Mouse (Mus musculus) hindbrain, embryonic 12.5 days (tissue): ENCODE measurements around the gene Ccnl1. TPM values are rescaled to one million over a fixed set of nuclear protein-coding genes. Genes with fewer than 3 reads are reported as not detected.

Experiments used
- ATAC-seq: fragments of 200-750 bp; cut with Nextera tagmentation; 2 replicates; pipeline ENCODE4 v1.8.0; 2017; ENCODE audit warnings: moderate TSS enrichment; ENCODE audit not compliant: low FRiP score
- H3K27ac ChIP-seq: fragments of 300-500 bp; sonication (generic); 2 replicates; pipeline ENCODE4 v1.5.1; 2016; ENCODE audit warnings: mild to moderate bottlenecking
- H3K27me3 ChIP-seq: fragments of 300-500 bp; sonication (generic); 2 replicates; pipeline ENCODE4 v1.6.1; 2016; ENCODE audit warnings: mild to moderate bottlenecking
- H3K36me3 ChIP-seq: fragments of 300-500 bp; sonication (generic); 2 replicates; pipeline ENCODE4 v1.6.1; 2016; ENCODE audit warnings: mild to moderate bottlenecking
- H3K4me1 ChIP-seq: fragments of 300-500 bp; sonication (generic); 2 replicates; pipeline ENCODE4 v1.6.1; 2016
- H3K4me2 ChIP-seq: fragments of 300-500 bp; sonication (generic); replicated peaks from 2 replicates; pipeline ENCODE4 v1.6.1; 2016; ENCODE audit warnings: mild to moderate bottlenecking
- H3K4me3 ChIP-seq: fragments of 300-500 bp; sonication (generic); 2 replicates; pipeline ENCODE4 v1.5.1; 2016; ENCODE audit warnings: mild to moderate bottlenecking
- H3K9ac ChIP-seq: fragments of 300-500 bp; sonication (generic); 2 replicates; pipeline ENCODE4 v1.6.1; 2016; ENCODE audit warnings: mild to moderate bottlenecking, moderate library complexity
- H3K9me3 ChIP-seq: fragments of 300-500 bp; sonication (generic); replicated peaks from 2 replicates; pipeline ENCODE4 v1.6.1; 2016; ENCODE audit warnings: mild to moderate bottlenecking
- WGBS: fragments of 180-500 bp; shearing (Covaris S2); methylation state at CpG from one replicate; pipeline ENCODE4 v1.1.7; 2016; 5-methylcytosine and 5-hydroxymethylcytosine counted together
- polyA plus RNA-seq: library from polyadenylated mRNA; unstranded; fragments of >200 nt; fragmentation: Nextera tagmentation; extraction: Ambion mirVana; gene quantifications from 2 replicates; pipeline ENCODE4 v1.2.1, GENCODE M21; 2016

Ccnl1 gene
- polyA plus RNA-seq, 1 experiment from 2014 or later, result 122 TPM

DNA sequence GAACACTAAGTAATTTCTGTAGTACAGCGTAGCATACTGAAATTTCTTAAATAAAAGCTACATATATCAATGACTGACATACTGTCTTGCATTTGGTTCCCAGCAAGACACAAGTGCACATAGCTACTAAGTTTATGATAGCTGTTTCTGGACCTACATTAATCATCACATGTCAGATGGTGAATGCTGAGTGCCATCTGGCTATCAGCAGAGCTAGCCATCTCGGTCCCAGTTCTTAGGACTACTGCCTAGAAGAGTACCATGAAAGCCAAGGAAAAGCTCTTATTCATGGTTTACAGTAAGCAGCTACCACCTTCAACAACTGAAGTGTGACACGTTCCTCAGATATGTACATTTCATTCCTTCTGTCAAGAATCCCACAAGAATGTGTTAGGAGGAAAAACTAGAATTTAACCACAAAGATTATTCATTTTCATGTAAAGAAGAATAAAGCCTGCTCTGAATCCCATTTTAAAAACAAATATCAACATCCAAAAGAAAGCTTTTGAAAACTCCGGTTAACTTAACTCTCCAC, 7.2 kb downstream of the Ccnl1 start:
- Histone ChIP-seq H3K9ac (no peak overlapping the region), H3K4me1 (peaks cover 19% of the 10 kb centered on the region), H3K27ac (no peak overlapping the region), H3K4me3 (no peak overlapping the region), H3K27me3 (no peaks in the 10 kb centered on the region), H3K4me2 (no peak overlapping the region), H3K9me3 (no peaks in the 10 kb centered on the region), H3K36me3 (peaks cover 56% of the 10 kb centered on the region)
- no peak for ATAC-seq
- 85% methylated on average over 4 of the region's 4 CpGs for WGBS

GRCm38 (mm10) chr3:65950304-65950703, 7.7 kb downstream of the Ccnl1 start:
- Histone ChIP-seq H3K4me3 (no peak overlapping the region), H3K36me3 (peaks cover 60% of the 10 kb centered on the region), H3K9me3 (no peaks in the 10 kb centered on the region), H3K27ac (no peak overlapping the region), H3K9ac (no peak overlapping the region), H3K4me1 (peaks cover 17% of the 10 kb centered on the region), H3K27me3 (no peaks in the 10 kb centered on the region), H3K4me2 (no peak overlapping the region)
- 92% methylated on average over 2 of the region's 2 CpGs for WGBS
- no peak for ATAC-seq

DNA sequence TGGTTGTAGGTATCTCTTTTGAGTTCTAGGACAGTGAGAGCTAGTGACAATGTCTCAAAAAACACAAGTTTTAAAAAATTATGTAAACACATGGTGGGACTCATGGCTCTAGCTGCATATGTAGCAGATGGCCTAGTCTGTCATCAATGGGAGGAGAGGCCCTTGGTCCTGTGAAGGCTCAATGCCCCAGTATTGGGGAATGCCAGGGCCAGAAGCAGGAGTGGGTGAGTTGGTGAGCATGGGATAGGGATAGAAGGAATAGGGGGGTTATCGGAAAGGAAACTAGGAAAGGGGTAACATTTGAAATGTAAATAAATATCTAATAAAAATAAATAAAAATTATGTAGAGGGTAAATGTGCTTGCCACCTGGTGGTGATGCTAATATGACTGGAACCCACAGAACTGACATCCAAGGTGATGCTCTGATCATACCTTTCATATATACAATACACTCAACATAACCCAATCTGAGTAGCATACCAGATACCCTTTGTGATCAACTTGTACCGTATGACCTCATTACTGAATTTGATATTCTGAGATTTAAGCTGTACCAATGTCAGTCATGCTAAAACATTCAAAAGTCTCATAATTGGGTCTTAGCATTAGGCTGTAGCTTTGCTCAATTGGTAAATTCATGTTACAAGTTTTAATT, 12.6 kb downstream of the Ccnl1 start:
- peaks cover 53% of the 10 kb centered on the region for H3K36me3 ChIP-seq
- no peaks in the 10 kb centered on the region for H3K9me3 ChIP-seq
- H3K27ac ChIP-seq, result no peak overlapping the region
- 0 out of 2 replicates have a peak, but pooled peaks have one; percentile 50 for ATAC-seq
- H3K4me3 ChIP-seq, result no peak overlapping the region
- no peaks in the 10 kb centered on the region for H3K4me1 ChIP-seq
- no peak overlapping the region for H3K4me2 ChIP-seq
- 96% methylated on average over 2 of the region's 2 CpGs for WGBS
- no peaks in the 10 kb centered on the region for H3K27me3 ChIP-seq
- no peak overlapping the region for H3K9ac ChIP-seq

DNA sequence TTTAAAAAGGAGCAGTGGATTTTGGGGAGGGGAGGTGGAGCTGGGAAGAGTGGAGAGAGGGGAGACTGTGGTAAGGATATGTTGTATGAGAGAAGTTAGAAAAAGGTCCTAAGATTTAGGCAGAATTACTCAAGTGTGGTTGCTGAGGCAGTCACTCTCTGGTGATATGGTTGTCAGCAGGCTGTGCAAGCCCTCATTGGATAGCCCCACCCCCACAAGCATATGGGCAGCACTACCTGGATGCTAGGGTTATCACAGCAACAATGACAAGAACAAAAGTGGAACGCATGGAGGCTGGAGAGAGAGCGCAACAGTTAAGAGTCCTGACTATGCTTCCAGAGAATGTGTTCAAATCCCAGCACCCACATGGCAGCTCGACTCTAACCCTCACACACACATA, 13.3 kb downstream of the Ccnl1 start:
- ATAC-seq, result 0 out of 2 replicates have a peak, but pooled peaks have one; percentile 26
- H3K27me3 ChIP-seq, result no peaks in the 10 kb centered on the region

GRCm38 (mm10) chr3:65943453-65943852, 14.6 kb downstream of the Ccnl1 start:
- Histone ChIP-seq H3K4me3 (no peak overlapping the region), H3K9me3 (no peaks in the 10 kb centered on the region), H3K4me1 (no peaks in the 10 kb centered on the region), H3K9ac (no peak overlapping the region), H3K36me3 (peaks cover 40% of the 10 kb centered on the region), H3K4me2 (no peak overlapping the region), H3K27ac (no peak overlapping the region), H3K27me3 (no peaks in the 10 kb centered on the region)
- whole genome bisulfite sequencing, result 90% methylated on average over 4 of the region's 4 CpGs
- ATAC-seq, result no peak

More for the DNA sequence above, 13.3 kb downstream of the Ccnl1 start:
- Histone ChIP-seq H3K4me3 (no peak overlapping the region), H3K4me2 (no peak overlapping the region), H3K4me1 (no peaks in the 10 kb centered on the region), H3K36me3 (peaks cover 49% of the 10 kb centered on the region), H3K9me3 (no peaks in the 10 kb centered on the region), H3K9ac (no peak overlapping the region), H3K27ac (no peak overlapping the region)
- WGBS, result 94% methylated on average over 3 of the region's 3 CpGs

DNA sequence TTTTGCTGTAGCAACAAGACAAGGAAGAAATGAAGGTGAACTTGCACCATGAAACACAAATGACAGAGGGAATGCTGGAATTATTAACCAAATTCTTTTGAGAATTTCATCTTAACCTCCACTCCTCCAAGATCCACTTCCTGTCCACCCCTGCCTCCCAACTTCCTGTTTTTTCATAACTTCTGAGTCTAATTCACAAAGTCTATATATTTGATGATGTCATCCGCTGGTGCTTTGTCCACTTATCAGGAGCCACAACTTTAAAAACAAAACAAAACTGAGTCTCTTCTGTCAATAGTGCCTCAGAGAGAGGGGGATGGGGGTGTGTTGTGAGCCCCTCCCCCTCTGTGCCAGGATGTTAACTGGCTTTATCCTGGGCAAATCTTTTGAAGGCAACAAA, 17.0 kb downstream of the Ccnl1 start:
- no peak overlapping the region for H3K9ac ChIP-seq
- no peaks in the 10 kb centered on the region for H3K4me1 ChIP-seq
- H3K4me3 ChIP-seq, result no peak overlapping the region
- 86% methylated on average over 1 of the region's 1 CpGs for WGBS
- no peak overlapping the region for H3K4me2 ChIP-seq
- peaks cover 18% of the 10 kb centered on the region for H3K36me3 ChIP-seq
- ATAC-seq, result no peak
- H3K9me3 ChIP-seq, result no peaks in the 10 kb centered on the region
- no peaks in the 10 kb centered on the region for H3K27me3 ChIP-seq
- H3K27ac ChIP-seq, result no peak overlapping the region

DNA sequence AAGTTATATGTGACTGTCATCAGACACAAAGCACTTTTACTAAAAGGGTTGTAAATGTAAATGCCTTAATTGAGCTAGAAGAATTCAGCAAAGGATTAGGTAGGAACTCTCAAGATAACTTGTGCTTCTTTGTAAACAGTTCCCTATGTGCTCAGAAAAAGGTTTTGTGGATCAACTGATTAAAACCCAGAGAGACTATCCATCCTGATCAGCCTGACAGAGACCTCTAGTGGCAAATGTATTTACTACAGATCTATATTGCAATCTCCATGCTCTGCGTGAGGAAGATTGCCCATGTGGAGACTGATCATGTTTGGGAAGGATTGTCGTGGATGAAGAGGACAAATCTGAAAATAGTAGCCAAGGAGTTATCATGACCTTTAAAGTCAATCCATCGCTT, 19.8 kb downstream of the Ccnl1 start:
- Histone ChIP-seq H3K9me3 (no peaks in the 10 kb centered on the region), H3K36me3 (no peaks in the 10 kb centered on the region), H3K27ac (no peak overlapping the region), H3K4me3 (no peak overlapping the region), H3K9ac (no peak overlapping the region), H3K4me2 (no peak overlapping the region), H3K27me3 (no peaks in the 10 kb centered on the region), H3K4me1 (no peaks in the 10 kb centered on the region)
- 24% methylated on average over 3 of the region's 3 CpGs for WGBS
- no peak for ATAC-seq

DNA sequence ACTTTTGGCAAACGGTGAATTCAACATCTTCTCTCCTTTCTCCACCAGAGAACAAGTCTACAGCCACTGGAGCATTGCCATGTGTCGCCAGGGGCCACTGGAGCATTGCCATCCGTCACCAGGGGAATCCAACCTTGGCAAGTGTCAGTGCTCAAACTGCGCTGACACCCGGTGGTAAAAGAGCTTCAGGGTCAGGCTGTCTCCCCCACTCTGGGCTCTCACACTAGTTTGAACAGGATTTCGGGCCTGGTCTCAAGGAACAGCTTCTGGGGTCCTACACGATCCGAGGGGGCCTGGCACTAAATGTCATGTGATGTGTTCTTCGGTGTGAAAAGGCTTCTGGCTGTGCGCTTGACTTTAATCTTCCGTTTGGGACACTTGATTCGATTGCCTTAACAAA, 21.7 kb downstream of the Ccnl1 start:
- H3K4me3 ChIP-seq, result no peak overlapping the region
- ATAC-seq, result no peak
- no peaks in the 10 kb centered on the region for H3K4me1 ChIP-seq
- H3K27me3 ChIP-seq, result no peaks in the 10 kb centered on the region
- 65% methylated on average over 12 of the region's 12 CpGs for WGBS
- H3K9me3 ChIP-seq, result no peaks in the 10 kb centered on the region
- H3K9ac ChIP-seq, result no peak overlapping the region
- no peaks in the 10 kb centered on the region for H3K36me3 ChIP-seq
- no peak overlapping the region for H3K4me2 ChIP-seq
- no peak overlapping the region for H3K27ac ChIP-seq

GRCm38 (mm10) chr3:65935153-65935552, 22.9 kb downstream of the Ccnl1 start:
- ATAC-seq, result no peak
- Histone ChIP-seq H3K4me2 (no peak overlapping the region), H3K27ac (no peak overlapping the region), H3K4me1 (no peaks in the 10 kb centered on the region), H3K27me3 (no peaks in the 10 kb centered on the region), H3K4me3 (no peak overlapping the region), H3K9ac (no peak overlapping the region), H3K36me3 (no peaks in the 10 kb centered on the region), H3K9me3 (no peaks in the 10 kb centered on the region)
- WGBS, result 83% methylated on average over 4 of the region's 4 CpGs

GRCm38 (mm10) chr3:65933726-65934125, 24.3 kb downstream of the Ccnl1 start:
- H3K4me2 ChIP-seq, result no peak overlapping the region
- no peaks in the 10 kb centered on the region for H3K36me3 ChIP-seq
- WGBS, result 89% methylated on average over 4 of the region's 4 CpGs
- ATAC-seq, result no peak
- H3K27ac ChIP-seq, result no peak overlapping the region
- peaks cover 14% of the 10 kb centered on the region for H3K4me1 ChIP-seq
- no peak overlapping the region for H3K4me3 ChIP-seq
- no peaks in the 10 kb centered on the region for H3K27me3 ChIP-seq
- H3K9me3 ChIP-seq, result no peaks in the 10 kb centered on the region
- H3K9ac ChIP-seq, result no peak overlapping the region

DNA sequence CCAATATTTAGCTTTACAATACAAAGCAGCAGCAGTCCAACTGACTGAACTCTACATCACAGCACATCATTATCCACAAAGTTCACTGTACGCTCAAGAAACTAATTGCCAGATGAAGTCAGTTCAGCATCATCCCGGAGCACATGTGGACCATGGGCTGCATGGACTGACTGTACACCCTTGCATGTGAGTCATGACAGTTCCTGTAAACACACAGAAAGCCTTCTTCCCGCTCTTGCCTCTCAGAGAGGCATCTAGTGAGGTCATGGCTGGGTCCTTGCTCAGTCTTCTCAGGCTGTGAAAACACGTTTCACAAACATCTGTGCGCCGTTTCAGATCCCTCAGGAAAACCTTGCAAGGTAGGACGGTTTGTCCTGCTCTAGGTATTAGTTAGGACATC, 26.5 kb downstream of the Ccnl1 start:
- WGBS, result 91% methylated on average over 7 of the region's 7 CpGs
- Histone ChIP-seq H3K9ac (no peak overlapping the region), H3K36me3 (no peaks in the 10 kb centered on the region), H3K27ac (no peak overlapping the region), H3K4me2 (no peak overlapping the region), H3K4me3 (no peak overlapping the region), H3K4me1 (peaks cover 20% of the 10 kb centered on the region), H3K9me3 (no peaks in the 10 kb centered on the region), H3K27me3 (no peaks in the 10 kb centered on the region)
- no peak for ATAC-seq

- 62% methylated on average over 8 of the region's 8 CpGs for WGBS
- Histone ChIP-seq H3K9ac (no peak overlapping the region), H3K36me3 (no peaks in the 10 kb centered on the region), H3K4me3 (no peak overlapping the region), H3K27me3 (no peaks in the 10 kb centered on the region), H3K4me2 (no peak overlapping the region), H3K4me1 (peaks cover 20% of the 10 kb centered on the region), H3K27ac (no peak overlapping the region), H3K9me3 (no peaks in the 10 kb centered on the region)
- no peak for ATAC-seq
Observed at GRCm38 (mm10) chr3:65930636-65931035, 27.4 kb downstream of the Ccnl1 start.
